Mouse (Mus musculus) embryonic fibroblast, embryonic 13.5 days (primary cell): ENCODE data around the gene Pik3r1.

Experiments
- CTCF ChIP-seq: IDR thresholded peaks from 2 replicates; pipeline ENCODE4 v1.5.1; 2011; ENCODE audit warnings: mild to moderate bottlenecking, control low read depth, low read length, moderate library complexity, borderline replicate concordance; ENCODE audit not compliant: insufficient read depth
- POLR2A ChIP-seq: IDR thresholded peaks from 2 replicates; pipeline ENCODE4 v1.6.1; 2011; ENCODE audit warnings: low read depth, mild to moderate bottlenecking, control low read depth, low read length, moderate library complexity

- TF ChIP-seq POLR2A (no peak), CTCF (no peak)
Observed at GRCm38 (mm10) chr13:101696827-101697226, 71.2 kb downstream of the Pik3r1 start.
